Mouse (Mus musculus) stomach, adult 2 months (tissue): ENCODE data around the gene Jade3. TPM values are rescaled to one million over a fixed set of nuclear protein-coding genes. Genes with fewer than 3 reads are reported as not detected.

Source experiments
- polyA plus RNA-seq: library from polyadenylated mRNA; depleted of rRNA; stranded (reverse); fragments of >200 nt; gene quantifications from 2 replicates; pipeline ENCODE4 v1.2.3, GENCODE M21; 2012; rRNA removed

The Jade3 gene
- 0.03 and 0.16 TPM in 2 replicates for polyA plus RNA-seq

DNA sequence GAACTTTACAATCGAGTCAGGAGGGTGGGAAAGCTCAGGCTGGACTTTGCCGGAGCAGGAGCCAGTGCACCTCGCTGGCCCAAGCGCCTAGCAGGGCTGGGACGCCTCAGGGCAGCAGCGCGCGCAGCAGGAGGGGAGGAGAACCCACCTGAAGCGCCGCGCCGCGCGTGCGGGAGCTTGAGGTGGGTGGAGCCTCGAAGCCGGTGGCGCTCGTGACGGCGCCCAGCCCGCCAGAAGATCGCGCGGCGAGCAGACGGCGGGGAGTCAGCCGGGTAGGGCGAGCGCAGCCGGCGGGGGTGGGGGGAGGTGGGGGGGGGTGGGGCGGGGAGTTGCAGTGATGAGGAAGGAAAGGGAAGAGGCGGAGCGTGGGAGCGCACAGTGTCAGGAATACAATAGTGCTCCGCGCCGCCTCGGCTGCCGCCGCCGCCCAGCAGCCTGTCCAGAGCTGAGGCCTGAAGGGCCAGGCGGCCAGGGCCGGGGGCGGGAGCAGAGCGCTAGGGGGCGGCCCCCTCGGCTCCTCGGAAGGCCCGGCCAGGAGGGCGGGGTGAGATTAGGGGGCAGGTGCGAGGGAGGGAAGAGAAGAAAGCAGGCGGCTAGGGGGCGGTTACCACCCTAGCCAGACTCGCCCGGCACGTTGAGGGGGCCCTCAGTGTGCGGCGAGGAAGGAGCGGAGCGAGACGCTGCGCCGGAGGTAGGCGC lies at the start of gene Jade3:
Gene Jade3, plus strand, starts transcription at position 549 of the 699 bp plus-strand sequence.

DNA sequence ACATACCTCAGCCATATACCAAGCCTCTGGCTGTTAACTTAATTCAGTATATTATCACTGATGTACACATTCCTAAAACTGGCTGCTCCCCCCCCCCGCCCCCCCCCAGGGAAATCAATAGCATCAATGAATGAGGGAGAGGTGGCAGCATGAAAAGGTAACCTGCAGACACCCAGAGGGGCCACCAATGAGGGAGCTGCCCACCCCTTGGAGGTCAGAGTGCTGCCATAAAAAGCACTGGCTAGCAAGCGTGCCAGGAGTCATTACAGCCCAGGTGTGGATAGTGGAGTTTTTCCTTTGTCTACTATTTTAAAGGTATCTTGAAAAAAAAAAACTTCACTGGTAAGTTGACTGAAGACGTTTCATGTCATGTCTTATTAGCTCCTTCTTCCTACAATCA lies 124.0 kb downstream of the Jade3 start, which contains the start of gene Rgn:
Gene Rgn, plus strand, starts transcription at position 256 of the 400 bp plus-strand sequence.

Other genes with a start within 250 kb of the Jade3 start
- gene Slc9a7, start 133.9 kb upstream of the Jade3 start, polyA plus RNA-seq = 0.20 and 0.45 TPM in 2 replicates
- 0.90 and 1.5 TPM in 2 replicates for gene Rp2, start 61.2 kb upstream of the Jade3 start, polyA plus RNA-seq
- not detected in 2 replicates for gene Rgn, start 124.1 kb downstream of the Jade3 start, polyA plus RNA-seq
- gene Rbm10, start 191.8 kb downstream of the Jade3 start, polyA plus RNA-seq = 21.4 and 28.5 TPM in 2 replicates
- gene Ndufb11, start 191.9 kb downstream of the Jade3 start, polyA plus RNA-seq = 39.1 and 42.1 TPM in 2 replicates
- gene Uba1, start 232.6 kb downstream of the Jade3 start, polyA plus RNA-seq = 149 and 172 TPM in 2 replicates